Mouse (Mus musculus): ENCODE measurements around the gene H2-Q1. TPM values are rescaled to one million over a fixed set of nuclear protein-coding genes. Genes with fewer than 3 reads are reported as not detected.
"Not testable (repeated sequence)": the region's sequence is repeated elsewhere in the genome, so short reads cannot be mapped to it uniquely, and the experiment has no call there.

The H2-Q1 gene
- polyA plus RNA-seq, 1 experiment from 2014 or later: 0.27 TPM

DNA sequence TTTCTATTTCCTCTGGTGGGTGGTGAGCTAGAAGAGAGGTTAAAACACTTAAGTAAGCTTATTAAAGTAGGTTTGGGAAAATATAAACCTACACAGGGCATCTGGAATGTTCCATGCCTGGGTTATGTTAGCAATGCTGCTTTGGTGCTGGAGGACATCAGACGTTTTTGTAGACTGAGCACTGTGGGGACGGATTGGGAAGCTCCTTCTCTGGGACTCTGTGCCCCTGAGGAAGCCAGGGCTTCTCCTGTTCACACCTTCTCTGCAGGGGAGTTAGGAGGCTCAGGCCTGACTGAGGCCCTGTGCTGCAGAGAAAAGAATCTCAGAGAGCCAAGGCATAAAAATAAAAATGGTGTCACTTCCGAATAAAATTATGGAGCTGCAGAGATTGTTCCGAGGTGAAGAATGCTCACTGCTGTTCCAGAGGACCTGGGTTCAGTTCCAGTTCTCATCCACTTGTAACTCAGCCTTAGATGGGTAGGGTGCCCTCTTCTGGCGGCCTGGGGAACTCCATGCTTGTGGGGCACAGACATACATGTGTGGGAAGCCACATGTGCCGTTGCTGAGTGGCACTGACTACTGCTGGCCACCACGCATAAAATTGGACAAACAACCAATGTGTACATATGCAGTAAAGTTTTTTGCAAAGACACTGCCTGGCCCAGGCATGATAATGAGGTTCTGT lies 19.8 kb upstream of the H2-Q1 start:
- DNase-seq (ENCODE audit: low spot score): not testable (repeated sequence)

DNA sequence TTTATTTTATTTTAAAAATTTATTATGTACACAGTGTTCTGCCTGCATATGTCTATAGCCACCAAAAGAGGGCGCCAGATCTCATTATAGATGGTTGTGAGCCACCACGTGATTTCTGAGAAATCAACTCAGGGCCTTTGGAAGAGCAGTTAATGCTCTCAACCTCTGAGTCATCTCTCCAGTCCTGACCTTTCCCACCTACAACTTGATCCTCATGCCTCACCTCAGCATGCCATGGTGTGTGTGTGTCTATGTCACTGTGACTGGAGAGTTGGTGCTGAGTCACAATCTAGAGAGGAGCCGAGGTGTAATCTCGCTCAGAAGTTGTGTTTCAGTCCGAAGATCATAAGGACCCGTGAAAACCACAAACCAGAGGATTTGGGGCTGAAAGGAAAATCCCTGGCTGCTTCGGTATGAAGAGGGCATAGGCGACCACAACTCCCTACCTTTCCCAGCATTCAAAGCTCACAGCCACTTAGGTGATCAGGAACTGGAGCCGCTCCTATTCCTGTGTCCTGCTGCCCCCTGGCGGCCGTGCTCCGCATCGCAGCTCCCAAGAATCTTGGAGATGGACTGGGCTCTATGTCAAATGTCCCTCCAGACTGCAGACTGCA lies 18.5 kb upstream of the H2-Q1 start:
- no peak for ATAC-seq (ENCODE audit: low FRiP score)
- Histone ChIP-seq H3K9ac (no peak overlapping the region), H3K4me3 (replicated peaks; ENCODE audit: low read length) (no peak overlapping the region), H3K27me3 (ENCODE audit: control insufficient read depth, insufficient read depth, low read length) (no peaks in the 10 kb centered on the region), H3K4me1 (replicated peaks; ENCODE audit: control insufficient read depth, insufficient read depth, low read length) (no peaks in the 10 kb centered on the region), H3K27ac (no peak overlapping the region), H3K4me2 (replicated peaks) (no peak overlapping the region), H3K9me3 (ENCODE audit: control insufficient read depth, low read length) (no peaks in the 10 kb centered on the region), H3K36me3 (replicated peaks; ENCODE audit: control insufficient read depth, insufficient read depth) (no peaks in the 10 kb centered on the region)
- DNase-seq (ENCODE audit: low spot score): peak; percentile 79
- 28% methylated on average over 13 of the region's 13 CpGs for WGBS

More for the DNA sequence above, 19.8 kb upstream of the H2-Q1 start:
- not testable (repeated sequence) for H3K4me1 ChIP-seq (replicated peaks; ENCODE audit: control insufficient read depth, insufficient read depth, low read length); H3K36me3 ChIP-seq (replicated peaks; ENCODE audit: control insufficient read depth, insufficient read depth); H3K4me2 ChIP-seq (replicated peaks); ATAC-seq (ENCODE audit: low FRiP score); H3K4me3 ChIP-seq (replicated peaks; ENCODE audit: low read length); H3K9me3 ChIP-seq (ENCODE audit: control insufficient read depth, low read length); H3K27ac ChIP-seq; H3K27me3 ChIP-seq (ENCODE audit: control insufficient read depth, insufficient read depth, low read length); H3K9ac ChIP-seq
- 88% methylated on average over 7 of the region's 7 CpGs for WGBS

DNA sequence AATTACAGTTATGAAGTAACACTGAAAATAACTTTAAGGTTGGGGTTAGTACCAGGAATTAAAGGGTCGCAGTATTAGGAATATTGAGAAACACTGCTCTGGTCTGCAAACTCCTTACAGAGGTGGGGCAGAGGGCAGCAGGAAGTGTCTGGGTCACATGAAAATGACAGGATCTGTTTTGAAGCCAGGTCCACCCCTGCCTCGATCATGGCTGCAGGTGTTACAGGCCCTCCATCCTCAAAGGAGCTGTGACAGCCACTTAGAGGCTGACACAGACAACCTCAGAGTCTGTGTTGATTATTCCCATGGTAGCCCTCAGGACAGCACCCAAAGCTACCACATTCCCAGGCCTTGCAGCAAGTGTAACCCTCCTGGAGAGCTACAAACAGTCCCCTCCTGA lies 16.9 kb upstream of the H2-Q1 start:
- Histone ChIP-seq H3K36me3 (replicated peaks; ENCODE audit: control insufficient read depth, insufficient read depth) (no peaks in the 10 kb centered on the region), H3K4me2 (replicated peaks) (no peak overlapping the region), H3K9ac (no peak overlapping the region), H3K9me3 (ENCODE audit: control insufficient read depth, low read length) (no peaks in the 10 kb centered on the region), H3K4me1 (replicated peaks; ENCODE audit: control insufficient read depth, insufficient read depth, low read length) (no peaks in the 10 kb centered on the region), H3K27ac (no peak overlapping the region), H3K27me3 (ENCODE audit: control insufficient read depth, insufficient read depth, low read length) (no peaks in the 10 kb centered on the region), H3K4me3 (replicated peaks; ENCODE audit: low read length) (no peak overlapping the region)
- WGBS: 83% methylated on average over 2 of the region's 2 CpGs
- ATAC-seq (ENCODE audit: low FRiP score): no peak
- DNase-seq (ENCODE audit: low spot score): no peak

DNA sequence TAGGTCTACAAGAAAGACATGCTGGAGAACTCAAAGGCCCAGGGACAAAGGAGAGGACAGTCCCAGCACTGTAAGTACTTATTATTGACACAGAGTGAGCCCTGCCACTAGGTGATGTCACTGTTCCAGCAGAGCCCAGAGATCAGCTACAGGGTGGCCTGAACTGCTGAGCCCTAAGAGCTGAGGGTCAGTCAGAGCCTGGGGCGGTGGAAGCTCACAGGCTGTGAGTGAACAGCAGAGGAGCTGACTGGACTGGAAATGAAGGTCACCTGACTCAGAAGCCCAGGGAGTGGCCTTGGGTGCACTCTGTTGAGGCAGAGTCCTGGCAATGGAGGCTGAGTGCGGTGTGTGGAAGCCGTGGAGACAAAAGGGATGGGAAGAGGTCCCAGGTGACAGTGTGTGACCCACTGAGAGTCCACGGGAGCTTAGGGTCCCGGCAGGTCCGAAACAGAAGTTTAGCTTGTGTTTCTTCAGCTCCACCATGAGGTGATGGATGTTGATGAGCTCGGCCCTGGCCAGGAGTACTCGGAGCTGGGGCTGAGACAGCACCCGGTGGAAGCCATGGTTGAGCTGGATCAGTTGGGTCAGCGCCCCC lies 16.4 kb upstream of the H2-Q1 start:
- H3K9me3 ChIP-seq (ENCODE audit: control insufficient read depth, low read length): no peaks in the 10 kb centered on the region
- H3K9ac ChIP-seq: no peak overlapping the region
- 90% methylated on average over 10 of the region's 10 CpGs for WGBS
- H3K27me3 ChIP-seq (ENCODE audit: control insufficient read depth, insufficient read depth, low read length): no peaks in the 10 kb centered on the region
- H3K4me2 ChIP-seq (replicated peaks): no peak overlapping the region
- no peaks in the 10 kb centered on the region for H3K4me1 ChIP-seq (replicated peaks; ENCODE audit: control insufficient read depth, insufficient read depth, low read length)
- no peaks in the 10 kb centered on the region for H3K36me3 ChIP-seq (replicated peaks; ENCODE audit: control insufficient read depth, insufficient read depth)
- no peak for ATAC-seq (ENCODE audit: low FRiP score)
- no peak overlapping the region for H3K4me3 ChIP-seq (replicated peaks; ENCODE audit: low read length)
- H3K27ac ChIP-seq: no peak overlapping the region
- DNase-seq (ENCODE audit: low spot score): no peak

DNA sequence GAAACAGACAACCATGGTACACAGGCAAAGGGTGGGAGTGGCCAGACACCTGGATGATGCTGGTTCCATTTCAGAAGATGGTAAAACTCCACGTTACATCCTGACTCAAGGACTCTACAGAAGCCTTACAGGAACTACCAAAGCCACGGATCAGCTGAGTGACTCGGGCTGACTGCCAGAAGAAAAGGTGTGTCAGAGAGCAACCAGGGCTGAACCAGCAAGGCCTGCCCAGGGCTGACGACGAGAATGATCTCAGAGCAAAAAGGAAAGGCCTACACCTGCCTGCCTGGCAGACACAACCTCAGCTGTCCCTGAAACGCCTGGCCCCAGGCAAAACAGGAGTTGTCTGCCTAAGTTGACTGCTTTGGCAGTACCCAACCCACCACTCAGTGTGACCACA lies 15.7 kb upstream of the H2-Q1 start:
- peaks cover 4% of the 10 kb centered on the region; the same call in 1 of the 2 replicates for H3K27me3 ChIP-seq (ENCODE audit: control insufficient read depth, insufficient read depth, low read length)
- no peak overlapping the region for H3K27ac ChIP-seq
- no peaks in the 10 kb centered on the region for H3K9me3 ChIP-seq (ENCODE audit: control insufficient read depth, low read length)
- H3K4me1 ChIP-seq (replicated peaks; ENCODE audit: control insufficient read depth, insufficient read depth, low read length): no peaks in the 10 kb centered on the region
- no peak overlapping the region for H3K4me2 ChIP-seq (replicated peaks)
- ATAC-seq (ENCODE audit: low FRiP score) (no peak), DNase-seq (ENCODE audit: low spot score) (no peak)
- 74% methylated on average over 6 of the region's 6 CpGs for WGBS
- H3K9ac ChIP-seq: no peak overlapping the region
- H3K36me3 ChIP-seq (replicated peaks; ENCODE audit: control insufficient read depth, insufficient read depth): no peaks in the 10 kb centered on the region
- H3K4me3 ChIP-seq (replicated peaks; ENCODE audit: low read length): no peak overlapping the region

DNA sequence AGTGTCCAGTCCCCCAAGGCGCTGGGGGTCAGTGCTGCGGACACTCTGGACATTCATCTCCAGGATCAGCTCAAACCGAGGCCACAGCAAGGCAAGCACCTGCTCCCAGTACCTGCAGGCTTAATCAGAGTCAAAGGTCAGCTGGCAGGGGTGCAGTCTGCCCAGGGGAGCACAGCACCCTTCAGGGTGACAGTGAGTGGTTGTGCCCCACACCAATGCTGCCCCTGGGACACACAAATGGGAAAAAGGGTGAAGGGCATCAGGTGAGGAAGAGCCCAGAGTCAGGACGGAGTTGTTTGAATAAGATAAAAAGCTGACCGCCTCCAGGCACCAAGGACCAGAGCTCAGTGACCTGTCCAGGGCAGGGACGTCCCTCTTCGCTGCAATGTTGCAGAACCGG lies 15.3 kb upstream of the H2-Q1 start:
- not testable (repeated sequence) for H3K36me3 ChIP-seq (replicated peaks; ENCODE audit: control insufficient read depth, insufficient read depth); H3K4me1 ChIP-seq (replicated peaks; ENCODE audit: control insufficient read depth, insufficient read depth, low read length); H3K27me3 ChIP-seq (ENCODE audit: control insufficient read depth, insufficient read depth, low read length); H3K27ac ChIP-seq; H3K9ac ChIP-seq; DNase-seq (ENCODE audit: low spot score); H3K9me3 ChIP-seq (ENCODE audit: control insufficient read depth, low read length); ATAC-seq (ENCODE audit: low FRiP score); H3K4me2 ChIP-seq (replicated peaks); H3K4me3 ChIP-seq (replicated peaks; ENCODE audit: low read length)
- WGBS: 88% methylated on average over 8 of the region's 8 CpGs

DNA sequence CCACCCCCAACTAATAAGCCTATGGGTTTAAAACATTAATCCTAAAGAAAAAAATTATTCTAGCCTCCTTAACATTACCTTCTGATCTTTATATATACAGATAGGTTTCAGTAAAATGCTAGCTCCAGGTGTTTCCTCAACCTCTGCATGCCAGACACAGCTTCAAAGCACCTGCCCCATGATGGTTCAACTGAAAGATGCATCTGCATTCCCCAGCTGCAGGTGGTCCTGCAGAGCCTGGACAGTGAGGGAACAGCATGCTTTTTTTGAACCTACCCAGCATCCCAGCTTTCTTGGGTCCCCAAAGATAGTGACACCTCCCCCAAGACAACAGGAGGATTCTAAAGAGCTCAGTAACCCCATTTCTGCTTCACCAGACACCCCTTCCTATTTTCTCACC lies 1.5 kb upstream of the H2-Q1 start:
- Histone ChIP-seq H3K4me3 (replicated peaks; ENCODE audit: low read length) (no peak overlapping the region), H3K9ac (no peak overlapping the region), H3K27me3 (ENCODE audit: control insufficient read depth, insufficient read depth, low read length) (peaks cover 45% of the 10 kb centered on the region), H3K9me3 (ENCODE audit: control insufficient read depth, low read length) (no peaks in the 10 kb centered on the region), H3K4me2 (replicated peaks) (no peak overlapping the region), H3K4me1 (replicated peaks; ENCODE audit: control insufficient read depth, insufficient read depth, low read length) (peaks cover 4% of the 10 kb centered on the region; the same call in 1 of the 2 replicates), H3K36me3 (replicated peaks; ENCODE audit: control insufficient read depth, insufficient read depth) (no peaks in the 10 kb centered on the region), H3K27ac (no peak overlapping the region)
- ATAC-seq (ENCODE audit: low FRiP score): no peak
- no peak for DNase-seq (ENCODE audit: low spot score)

DNA sequence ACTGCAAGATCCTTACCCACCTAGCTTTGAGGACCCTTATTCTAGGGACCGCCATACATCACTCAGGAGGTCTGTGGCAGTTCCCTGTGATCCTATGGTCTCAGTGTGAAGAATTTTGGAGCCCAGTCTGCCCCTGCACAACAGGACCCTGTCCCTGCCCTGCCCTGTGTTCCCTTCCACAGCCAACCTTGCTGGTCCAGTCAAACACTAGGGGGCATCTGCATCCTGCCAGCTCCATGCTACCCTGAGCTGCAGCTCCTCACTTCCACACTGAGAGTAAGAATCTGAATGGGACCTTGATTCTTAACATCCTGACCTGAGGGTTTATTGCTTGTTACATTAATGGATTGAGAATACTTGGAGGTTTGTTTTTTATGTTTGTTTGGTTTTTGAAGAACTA lies 4.9 kb downstream of the H2-Q1 start:
- H3K27ac ChIP-seq; H3K4me3 ChIP-seq (replicated peaks; ENCODE audit: low read length); H3K36me3 ChIP-seq (replicated peaks; ENCODE audit: control insufficient read depth, insufficient read depth); H3K4me1 ChIP-seq (replicated peaks; ENCODE audit: control insufficient read depth, insufficient read depth, low read length); H3K4me2 ChIP-seq (replicated peaks); H3K9ac ChIP-seq; DNase-seq (ENCODE audit: low spot score); ATAC-seq (ENCODE audit: low FRiP score); H3K9me3 ChIP-seq (ENCODE audit: control insufficient read depth, low read length): not testable (repeated sequence)
- 87% methylated on average over 1 of the region's 1 CpGs for WGBS
- H3K27me3 ChIP-seq (ENCODE audit: control insufficient read depth, insufficient read depth, low read length): peaks cover 20% of the 10 kb centered on the region

DNA sequence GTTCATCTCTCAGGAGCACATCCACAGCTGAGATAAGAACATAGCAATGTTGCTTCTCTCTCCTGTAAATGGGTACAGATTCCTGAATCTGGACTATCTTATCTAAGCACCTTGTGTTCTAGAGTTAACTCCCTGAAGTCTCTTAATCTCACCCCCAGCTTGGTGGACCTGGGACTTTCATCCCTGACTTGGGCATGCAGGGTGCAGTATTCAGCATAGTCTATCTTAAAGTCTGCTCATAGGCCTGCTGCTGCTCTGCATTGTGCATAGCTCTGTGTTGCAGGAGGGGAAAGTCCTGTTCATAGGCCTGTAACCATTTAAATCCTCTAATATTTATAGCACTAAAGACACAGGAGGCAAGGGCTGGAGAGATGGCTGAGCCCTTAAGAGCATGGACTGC lies 5.8 kb downstream of the H2-Q1 start:
- not testable (repeated sequence) for ATAC-seq (ENCODE audit: low FRiP score); H3K4me1 ChIP-seq (replicated peaks; ENCODE audit: control insufficient read depth, insufficient read depth, low read length); H3K4me2 ChIP-seq (replicated peaks); H3K4me3 ChIP-seq (replicated peaks; ENCODE audit: low read length); H3K9ac ChIP-seq; H3K9me3 ChIP-seq (ENCODE audit: control insufficient read depth, low read length); H3K27ac ChIP-seq; H3K36me3 ChIP-seq (replicated peaks; ENCODE audit: control insufficient read depth, insufficient read depth); DNase-seq (ENCODE audit: low spot score)
- H3K27me3 ChIP-seq (ENCODE audit: control insufficient read depth, insufficient read depth, low read length): peaks cover 11% of the 10 kb centered on the region

Data from hindbrain, embryonic 14.5 days (tissue).